Mouse (Mus musculus) neutrophil, adult 5-6 weeks (primary cell): ENCODE measurements around the gene Ankzf1. TPM values are rescaled to one million over a fixed set of nuclear protein-coding genes. Genes with fewer than 3 reads are reported as not detected.

Experiments used
- ATAC-seq: fragments of 151-379, 151-347 bp; 2 replicates; pipeline ENCODE4 v1.8.0; 2017; ENCODE audit warnings: mild to moderate bottlenecking, moderate TSS enrichment; ENCODE audit not compliant: insufficient number of reproducible peaks, poor library complexity, low FRiP score, severe bottlenecking; ENCODE audit errors: extremely low read depth
- total RNA-seq: library from RNA; stranded (forward); fragments of 200-1000 nt; gene quantifications from 2 replicates; pipeline ENCODE4 v1.2.3, GENCODE M21; 2017

Gene Ankzf1
- 59.0 and 64.9 TPM in 2 replicates for total RNA-seq

DNA sequence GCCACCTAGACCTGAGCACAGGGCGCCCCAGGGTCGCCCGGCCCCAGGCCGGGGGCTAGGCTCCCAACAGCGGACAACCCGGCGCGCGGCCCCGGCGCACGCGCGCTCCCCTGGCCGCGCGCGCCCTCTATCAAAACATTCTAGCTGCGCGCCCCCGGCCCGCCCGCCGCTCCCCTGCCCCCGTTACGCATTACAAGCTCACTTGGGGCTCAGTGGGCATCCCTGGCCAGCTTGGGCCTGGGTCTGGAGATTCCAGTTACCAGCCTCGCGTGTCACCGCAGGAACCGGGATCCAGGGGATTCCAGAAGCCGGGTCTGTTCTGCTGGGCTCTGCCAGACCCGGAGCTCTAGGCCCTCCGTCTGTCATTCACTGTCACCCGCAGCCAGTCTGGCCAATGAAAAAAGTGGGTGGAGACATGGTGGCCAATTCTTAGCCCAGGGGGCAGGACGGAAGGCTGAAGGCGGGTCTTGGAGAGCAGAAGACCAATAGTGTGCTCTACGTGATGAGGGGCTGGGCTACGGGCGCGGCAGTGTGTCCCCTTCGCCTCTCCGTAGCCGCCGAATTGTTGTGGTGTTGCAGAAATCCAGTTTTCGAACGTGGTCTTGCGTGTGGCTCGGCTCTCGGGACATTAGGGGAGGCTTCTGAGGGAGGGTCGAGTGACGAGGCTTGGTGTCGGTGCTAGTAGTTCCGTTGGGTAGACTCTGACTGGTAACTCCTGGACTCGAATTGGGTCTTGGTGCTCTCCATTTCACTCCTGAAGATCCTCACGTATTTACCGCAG, at the start of gene Ankzf1, which contains the start of gene Atg9a:
Gene Ankzf1 (plus strand): TSS at position 530 of the 781 bp plus-strand sequence.
Gene Atg9a (minus strand): TSS at position 575 of the 781 bp plus-strand sequence.
- ATAC-seq, result peak; percentile 95

- peak; percentile 62 for ATAC-seq
Observed at GRCm38 (mm10) chr1:75142301-75143261, 49.4 kb upstream of the Ankzf1 start, which contains the start of the genes Cnppd1 and Retreg2. Cnppd1 (minus strand) TSS chr1:75142711. Retreg2 (plus strand) TSS chr1:75142778.

DNA sequence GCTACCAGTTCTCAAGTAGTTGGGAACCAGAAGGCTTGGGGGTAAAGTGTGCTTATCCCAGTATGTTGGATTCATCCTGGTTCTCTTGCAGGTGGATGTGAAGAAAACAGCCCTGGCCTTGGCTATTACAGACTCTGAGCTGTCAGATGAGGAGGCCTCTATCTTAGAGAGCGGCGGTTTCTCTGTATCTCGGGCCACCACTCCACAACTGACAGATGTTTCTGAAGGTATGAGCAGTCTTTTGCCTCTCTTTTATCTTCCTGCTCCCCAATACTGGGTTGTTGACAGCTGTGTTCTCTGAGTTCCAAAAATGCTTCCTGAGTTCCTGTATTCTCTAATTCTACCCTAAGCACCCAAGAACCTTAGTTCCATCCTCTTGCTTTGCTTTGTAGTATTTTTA, 46.4 kb upstream of the Ankzf1 start:
- no peak for ATAC-seq

GRCm38 (mm10) chr1:75147411-75148135, 44.4 kb upstream of the Ankzf1 start:
- ATAC-seq, result no peak

GRCm38 (mm10) chr1:75148727-75149126, 43.2 kb upstream of the Ankzf1 start:
- ATAC-seq, result no peak

DNA sequence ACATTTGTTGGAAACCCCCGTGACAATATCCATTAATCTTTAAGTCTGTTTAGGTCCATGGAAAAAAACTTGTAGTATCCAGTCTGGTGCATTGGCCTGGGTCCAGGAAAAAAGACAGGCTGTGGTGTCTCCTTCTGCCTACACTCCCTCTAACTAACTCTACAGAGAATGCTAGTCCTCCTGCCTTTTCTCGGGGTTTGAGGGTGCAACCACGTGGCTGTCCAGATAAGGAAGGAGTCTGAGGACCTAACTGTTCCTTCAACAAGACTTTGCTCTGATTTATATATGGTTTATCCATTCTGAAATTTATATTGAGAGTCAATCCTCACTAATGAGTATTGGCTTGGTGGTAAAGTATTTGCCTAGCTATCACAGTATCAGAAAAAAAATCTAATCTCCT, 36.1 kb upstream of the Ankzf1 start:
- ATAC-seq, result no peak

GRCm38 (mm10) chr1:75158990-75159389, 33.0 kb upstream of the Ankzf1 start:
- no peak for ATAC-seq

DNA sequence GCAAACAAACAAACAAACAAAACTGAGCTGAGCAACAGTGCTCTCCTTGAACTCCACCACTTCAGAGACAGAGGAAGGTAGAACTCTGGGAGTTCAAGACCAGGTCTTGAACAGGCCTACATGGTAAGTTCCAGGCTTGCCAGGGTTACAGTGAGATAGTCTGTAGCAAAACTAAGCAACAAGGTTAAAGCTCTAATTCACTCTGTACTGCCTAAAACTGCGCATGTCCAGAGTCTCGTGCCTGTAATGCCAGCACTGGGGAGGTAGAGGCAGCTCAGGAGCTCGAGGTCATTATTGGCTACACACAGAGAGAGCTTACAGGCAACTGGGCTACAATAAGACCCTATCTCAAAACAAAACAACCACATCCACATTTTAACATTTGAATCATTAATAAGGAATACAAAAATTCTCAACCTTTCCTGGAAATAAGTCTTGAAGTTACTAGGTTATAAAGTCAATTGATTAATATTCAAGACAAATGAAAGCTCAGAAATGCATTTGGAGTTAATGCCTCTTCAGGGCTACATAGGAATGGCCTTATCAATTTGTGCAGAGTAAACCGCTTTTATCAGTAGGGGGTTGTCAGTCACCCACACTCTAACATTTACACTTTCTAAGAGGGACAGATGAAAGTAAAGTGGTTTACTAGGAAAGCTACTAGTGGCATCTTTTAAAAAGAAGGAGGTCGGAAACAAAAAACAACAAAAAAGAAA, 32.3 kb upstream of the Ankzf1 start:
- ATAC-seq, result no peak

DNA sequence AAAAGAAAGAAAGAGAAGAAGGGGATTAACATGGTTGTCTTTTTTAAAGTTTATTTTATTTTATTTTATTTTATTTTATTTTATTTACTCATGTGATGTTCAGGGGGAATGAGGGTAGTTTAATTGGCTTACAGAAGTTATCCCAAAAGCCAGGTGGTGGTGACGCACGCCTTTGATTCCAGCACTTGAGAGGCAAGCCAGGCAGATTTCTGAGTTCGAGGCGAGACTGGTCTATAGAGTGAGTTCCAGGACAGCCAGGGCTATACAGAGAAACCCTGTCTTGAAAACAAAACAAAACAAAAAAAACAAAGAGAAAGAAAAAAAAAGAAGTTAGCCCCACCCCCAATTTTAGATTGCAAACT, 31.7 kb upstream of the Ankzf1 start:
- ATAC-seq, result no peak

DNA sequence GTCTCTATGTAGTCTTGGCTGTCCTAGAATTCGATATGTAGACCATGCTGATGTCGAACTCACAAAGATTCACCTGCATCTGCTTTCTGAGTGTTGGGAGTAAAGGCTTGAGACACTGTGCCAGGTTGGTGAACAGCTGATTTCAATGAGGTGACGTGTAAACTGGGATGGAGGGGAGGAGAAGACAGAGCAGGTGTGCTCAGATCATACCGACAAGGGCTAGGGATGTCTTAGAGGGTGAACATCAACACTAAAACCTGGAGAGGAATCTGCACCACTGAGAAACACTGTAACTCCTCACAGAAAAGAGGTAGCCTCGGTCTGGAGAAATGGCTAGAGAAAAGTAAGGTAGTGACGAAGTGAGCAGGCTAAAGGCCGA, 23.9 kb upstream of the Ankzf1 start:
- no peak for ATAC-seq

DNA sequence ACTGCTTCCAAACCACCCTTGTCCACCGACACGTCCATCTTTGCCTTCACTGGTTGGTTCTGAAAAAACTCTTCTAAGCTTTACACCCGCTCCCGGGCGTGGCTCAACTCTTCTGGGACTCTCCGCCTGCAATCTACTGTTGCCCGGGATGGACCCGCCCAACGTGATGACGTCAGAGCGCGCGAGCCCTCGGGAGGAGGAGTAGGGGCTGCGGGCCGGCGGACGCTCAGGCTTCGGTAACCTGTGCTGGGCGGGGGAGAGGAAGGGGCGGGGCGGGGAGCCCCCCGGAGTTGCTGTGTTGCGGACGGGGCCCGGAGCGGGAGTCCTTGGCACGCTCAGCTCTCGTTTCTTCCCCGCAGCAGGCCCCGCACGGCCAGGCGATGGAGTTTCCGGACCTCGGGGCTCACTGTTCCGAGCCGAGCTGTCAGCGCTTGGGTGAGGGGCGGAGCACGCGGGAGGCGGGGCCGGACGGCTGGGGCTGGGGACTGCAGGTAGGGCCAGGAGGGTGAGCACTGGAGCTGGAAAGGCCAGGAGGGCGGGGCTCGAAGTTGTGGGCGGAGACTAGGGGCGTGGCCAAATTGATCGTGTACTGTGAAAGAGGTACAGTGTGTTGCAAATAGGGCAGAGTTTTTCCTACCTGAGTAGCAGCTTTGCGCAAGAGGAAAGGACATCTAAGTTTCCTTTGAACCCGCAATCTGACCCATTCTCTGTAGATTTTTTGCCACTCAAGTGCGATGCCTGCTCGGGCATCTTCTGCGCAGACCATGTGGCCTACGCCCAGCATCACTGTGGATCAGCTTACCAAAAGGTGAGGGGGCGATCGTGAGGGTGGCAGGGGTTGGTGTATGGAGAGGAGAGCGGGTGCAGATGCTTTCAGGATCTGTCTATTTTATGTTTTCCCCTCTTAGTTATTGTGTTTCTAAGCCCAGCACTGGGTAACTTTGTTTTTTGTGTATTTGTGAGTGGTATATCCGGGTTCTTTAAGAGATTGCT, 23.2 kb upstream of the Ankzf1 start, which contains the start of gene Zfand2b:
Gene Zfand2b (plus strand): TSS at position 175 of the 993 bp plus-strand sequence.
- ATAC-seq, result peak; percentile 91

DNA sequence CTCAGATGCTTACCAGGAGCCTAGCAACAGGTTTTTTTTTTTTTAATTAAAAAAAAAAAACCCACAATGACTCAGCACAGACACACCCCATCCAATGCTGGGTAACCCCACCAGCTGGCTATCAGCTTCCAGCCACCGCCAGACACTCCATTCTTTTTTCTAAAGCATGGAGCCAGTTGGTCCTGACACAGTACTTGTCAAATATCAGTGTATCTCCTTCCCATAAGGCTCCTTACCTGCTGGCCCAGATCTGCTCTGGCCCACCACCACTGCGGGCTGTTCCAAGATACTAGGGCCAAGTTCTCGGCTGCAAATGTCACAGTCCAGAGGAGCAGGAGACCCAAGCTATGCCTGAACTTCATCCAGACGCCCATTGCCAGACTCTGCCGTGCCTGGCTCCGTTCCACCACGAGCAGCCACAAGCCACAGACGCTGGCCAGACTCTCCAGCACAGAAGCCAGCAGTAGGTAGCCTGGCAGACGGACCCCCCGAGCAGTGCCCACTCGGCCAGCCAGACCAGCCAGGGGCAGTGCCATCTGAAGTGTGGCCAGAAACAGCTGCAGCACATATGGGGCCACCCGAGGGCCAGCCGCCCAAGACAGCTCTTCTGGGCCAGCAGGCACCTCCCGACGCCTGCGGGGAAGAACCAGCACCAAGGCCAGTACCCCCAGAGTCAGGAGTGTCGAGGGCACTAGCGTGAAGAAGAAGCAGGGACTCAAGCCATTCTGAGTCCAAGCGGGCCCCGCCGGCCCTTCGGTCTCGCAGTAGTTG, 12.4 kb upstream of the Ankzf1 start:
- ATAC-seq, result no peak

DNA sequence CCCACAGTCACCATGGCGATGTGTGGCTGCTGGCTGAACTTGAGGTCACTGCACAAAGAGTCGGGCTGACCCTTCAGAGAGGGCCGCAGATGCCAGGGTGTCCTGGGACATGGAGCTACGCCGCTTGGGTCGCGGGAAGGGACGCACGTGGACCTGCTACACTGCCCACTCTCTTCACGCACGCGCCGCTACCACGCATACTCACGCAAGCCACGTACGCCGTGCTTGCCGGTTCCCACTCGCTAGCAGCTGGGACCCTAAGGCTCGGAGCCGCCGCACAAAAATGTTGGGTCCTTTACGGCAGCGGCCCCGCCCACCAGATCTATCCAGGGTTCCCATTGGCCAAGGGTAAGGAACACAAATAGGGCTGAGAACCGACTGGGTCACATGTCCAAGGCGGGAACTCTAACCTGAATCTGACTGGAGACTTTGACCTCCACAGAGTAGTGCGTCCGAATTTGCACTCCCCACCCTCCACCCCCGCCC, 11.8 kb upstream of the Ankzf1 start, which contains the start of gene Abcb6:
Gene Abcb6 (minus strand): TSS at position 288 of the 486 bp plus-strand sequence.
- peak; percentile 86 for ATAC-seq

DNA sequence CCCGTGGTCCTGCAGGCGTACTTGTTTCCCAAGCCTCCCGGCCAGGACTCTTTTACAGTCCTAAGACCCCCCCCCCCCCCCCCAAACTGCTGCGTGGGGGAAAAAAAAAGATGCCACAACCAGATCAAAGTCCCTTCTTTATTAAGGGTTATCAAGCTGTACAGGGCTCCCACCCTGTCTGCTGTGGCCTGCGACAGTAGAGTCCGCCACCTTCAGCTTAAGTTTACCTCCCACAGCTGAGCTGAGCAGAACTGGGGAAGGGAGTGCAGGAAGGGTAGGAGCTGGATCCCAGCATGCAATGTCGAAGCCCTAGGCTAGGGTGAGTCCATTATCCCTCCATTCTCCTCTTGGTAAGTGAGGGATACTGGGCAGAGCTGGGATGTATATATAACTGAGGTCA, 11.2 kb upstream of the Ankzf1 start:
- ATAC-seq, result no peak

GRCm38 (mm10) chr1:75181377-75181870, 10.5 kb upstream of the Ankzf1 start:
- no peak for ATAC-seq

DNA sequence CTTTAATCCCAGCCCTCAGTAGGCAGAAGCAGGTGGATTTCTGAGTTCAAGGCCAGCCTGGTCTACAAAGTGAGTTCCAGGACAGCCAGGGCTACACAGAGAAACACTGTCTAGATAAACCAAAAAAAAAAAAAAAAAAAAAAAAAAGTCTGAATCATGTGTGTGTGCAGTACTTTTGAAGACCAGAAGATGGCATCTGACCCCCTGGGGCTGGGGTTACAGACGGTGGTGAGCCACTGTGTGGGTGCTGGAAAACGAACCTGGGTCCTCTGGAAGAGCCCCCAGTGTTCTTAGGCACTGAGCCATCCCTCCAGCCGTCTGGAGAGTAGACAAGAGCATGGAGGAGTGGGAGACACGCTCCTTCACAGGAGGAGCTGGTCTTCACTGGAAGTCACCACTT, 9.8 kb upstream of the Ankzf1 start:
- no peak for ATAC-seq
